Mouse (Mus musculus): ENCODE results near the gene Pglyrp2. TPM values are rescaled to one million over a fixed set of nuclear protein-coding genes. Genes with fewer than 3 reads are reported as not detected.

Pglyrp2 gene
- polyA plus RNA-seq (2014; fragmentation: Nextera tagmentation; extraction: Ambion mirVana) = not detected in 2 replicates

DNA sequence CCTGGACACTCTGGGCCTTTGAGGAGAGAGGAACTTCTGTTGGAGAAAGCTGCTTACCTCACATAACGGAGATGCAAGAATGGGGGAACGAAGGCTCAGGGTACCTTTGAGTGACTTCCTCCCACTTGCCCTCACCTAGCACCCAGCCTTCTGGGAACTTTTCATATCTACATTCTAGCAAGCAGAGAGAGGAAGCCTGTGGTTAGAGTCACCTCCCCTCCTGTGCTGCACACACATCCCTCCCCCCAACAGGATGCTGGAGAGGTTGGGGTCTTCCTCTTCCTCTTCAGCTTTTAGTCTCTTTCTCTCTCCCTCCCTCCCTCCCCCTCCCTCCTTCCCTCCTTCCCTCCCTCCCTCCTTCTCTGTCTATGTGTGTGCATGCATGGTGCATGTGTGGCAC, at the start of gene Pglyrp2:
Gene Pglyrp2 (minus strand): TSS at position 134 of the 400 bp plus-strand sequence.
- no peak for ATAC-seq (ENCODE audit: insufficient number of reproducible peaks, low FRiP score, low TSS enrichment, low read depth)
- DNase-seq (ENCODE audit: low spot score) = no peak
- H3K9ac ChIP-seq (ENCODE audit: low read length) = no peak within 1 kb of the TSS
- no peaks in the 10 kb centered on the region for H3K9me3 ChIP-seq (ENCODE audit: control insufficient read depth, low read length)
- 91% methylated on average over 2 of the region's 2 CpGs for WGBS
- H3K27ac ChIP-seq (replicated peaks; ENCODE audit: low read depth, low read length) = no peak within 1 kb of the TSS
- no peaks in the 10 kb centered on the region for H3K27me3 ChIP-seq (ENCODE audit: control insufficient read depth, insufficient read depth, low read length)
- no peaks in the 10 kb centered on the region for H3K36me3 ChIP-seq (ENCODE audit: control insufficient read depth, insufficient read depth, low read length)
- no peak within 1 kb of the TSS for H3K4me2 ChIP-seq (ENCODE audit: low read depth, severe bottlenecking)
- H3K4me3 ChIP-seq (ENCODE audit: low read depth, low read length) = no peak within 1 kb of the TSS
- no peaks in the 10 kb centered on the region for H3K4me1 ChIP-seq (ENCODE audit: control insufficient read depth, insufficient read depth, low read length)

DNA sequence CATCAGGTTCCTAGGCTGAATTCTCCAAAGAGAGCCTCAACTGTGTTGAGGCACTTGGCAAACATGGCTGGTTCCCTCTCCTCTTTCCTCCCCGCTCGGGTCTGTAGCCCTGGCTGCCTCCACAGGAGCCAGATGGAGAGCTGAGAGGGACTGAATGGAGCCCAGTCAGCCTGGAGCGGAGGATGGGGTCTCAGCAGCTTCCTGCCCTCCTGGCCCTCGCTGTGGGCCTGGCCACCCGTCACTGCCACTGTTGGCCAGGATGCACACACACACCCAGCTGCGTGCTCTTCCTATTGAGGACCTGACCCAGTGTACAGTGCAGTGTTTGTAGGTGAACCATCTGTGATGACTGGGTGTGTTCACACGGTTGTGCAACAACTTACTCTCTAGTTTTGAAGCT, 48.2 kb upstream of the Pglyrp2 start:
- ATAC-seq (ENCODE audit: insufficient number of reproducible peaks, low FRiP score, low TSS enrichment, low read depth) = no peak
- no peak overlapping the region for H3K9ac ChIP-seq (ENCODE audit: low read length)
- no peak overlapping the region for H3K4me3 ChIP-seq (ENCODE audit: low read depth, low read length)
- no peaks in the 10 kb centered on the region for H3K36me3 ChIP-seq (ENCODE audit: control insufficient read depth, insufficient read depth, low read length)
- H3K27me3 ChIP-seq (ENCODE audit: control insufficient read depth, insufficient read depth, low read length) = no peaks in the 10 kb centered on the region
- no peaks in the 10 kb centered on the region for H3K4me1 ChIP-seq (ENCODE audit: control insufficient read depth, insufficient read depth, low read length)
- H3K27ac ChIP-seq (replicated peaks; ENCODE audit: low read depth, low read length) = no peak overlapping the region
- 66% methylated on average over 7 of the region's 7 CpGs for WGBS
- no peak for DNase-seq (ENCODE audit: low spot score)
- no peak overlapping the region for H3K4me2 ChIP-seq (ENCODE audit: low read depth, severe bottlenecking)
- H3K9me3 ChIP-seq (ENCODE audit: control insufficient read depth, low read length) = no peaks in the 10 kb centered on the region

DNA sequence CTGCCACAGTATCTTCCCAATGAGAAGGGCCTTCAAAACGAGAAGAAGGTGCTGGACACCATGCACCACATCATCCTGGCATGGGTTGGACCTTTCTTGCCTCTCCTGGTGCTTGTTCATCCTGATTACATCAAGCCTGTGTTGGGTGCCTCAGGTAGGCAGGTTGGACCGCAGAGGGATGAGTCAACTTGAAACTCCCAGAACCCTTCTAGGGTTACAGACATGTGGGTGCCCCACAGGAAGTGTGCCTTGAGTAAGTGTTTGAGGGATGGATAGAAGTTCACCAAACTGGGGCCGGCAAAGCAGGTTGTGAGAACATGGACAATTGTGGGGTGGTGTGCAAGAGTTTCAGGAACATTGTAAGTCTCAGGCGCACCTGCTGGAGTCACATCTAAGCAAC, 46.8 kb upstream of the Pglyrp2 start:
- H3K9me3 ChIP-seq (ENCODE audit: control insufficient read depth, low read length) = no peaks in the 10 kb centered on the region
- no peak overlapping the region for H3K4me3 ChIP-seq (ENCODE audit: low read depth, low read length)
- H3K36me3 ChIP-seq (ENCODE audit: control insufficient read depth, insufficient read depth, low read length) = no peaks in the 10 kb centered on the region
- no peak for DNase-seq (ENCODE audit: low spot score)
- H3K27ac ChIP-seq (replicated peaks; ENCODE audit: low read depth, low read length) = no peak overlapping the region
- H3K27me3 ChIP-seq (ENCODE audit: control insufficient read depth, insufficient read depth, low read length) = no peaks in the 10 kb centered on the region
- no peak overlapping the region for H3K9ac ChIP-seq (ENCODE audit: low read length)
- H3K4me2 ChIP-seq (ENCODE audit: low read depth, severe bottlenecking) = no peak overlapping the region
- ATAC-seq (ENCODE audit: insufficient number of reproducible peaks, low FRiP score, low TSS enrichment, low read depth) = no peak
- no peaks in the 10 kb centered on the region for H3K4me1 ChIP-seq (ENCODE audit: control insufficient read depth, insufficient read depth, low read length)
- 80% methylated on average over 4 of the region's 4 CpGs for WGBS

DNA sequence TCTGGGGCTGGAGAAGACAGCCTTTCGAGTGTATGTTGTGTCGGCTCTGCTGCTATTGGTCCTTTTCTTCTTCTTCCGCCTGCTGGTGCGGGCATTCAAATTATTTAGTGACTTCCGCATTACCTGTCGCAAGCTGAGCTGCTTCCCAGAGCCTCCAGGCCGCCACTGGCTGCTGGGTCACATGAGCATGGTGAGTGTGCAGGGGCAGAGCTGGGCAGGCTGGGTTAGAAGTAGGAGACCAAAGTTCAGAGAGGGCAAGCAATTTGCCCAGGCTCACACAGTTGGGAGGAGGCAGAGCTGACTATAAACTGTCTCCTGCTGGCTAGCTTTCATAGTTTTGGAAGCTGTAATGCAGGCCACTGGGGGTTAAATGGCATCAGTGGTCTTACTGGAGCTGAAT, 44.5 kb upstream of the Pglyrp2 start:
- Histone ChIP-seq H3K36me3 (ENCODE audit: control insufficient read depth, insufficient read depth, low read length) (no peaks in the 10 kb centered on the region), H3K9ac (ENCODE audit: low read length) (no peak overlapping the region), H3K27me3 (ENCODE audit: control insufficient read depth, insufficient read depth, low read length) (no peaks in the 10 kb centered on the region), H3K4me2 (ENCODE audit: low read depth, severe bottlenecking) (no peak overlapping the region), H3K4me3 (ENCODE audit: low read depth, low read length) (no peak overlapping the region), H3K4me1 (ENCODE audit: control insufficient read depth, insufficient read depth, low read length) (no peaks in the 10 kb centered on the region), H3K27ac (replicated peaks; ENCODE audit: low read depth, low read length) (no peak overlapping the region), H3K9me3 (ENCODE audit: control insufficient read depth, low read length) (no peaks in the 10 kb centered on the region)
- no peak for DNase-seq (ENCODE audit: low spot score)
- WGBS = 59% methylated on average over 7 of the region's 7 CpGs
- ATAC-seq (ENCODE audit: insufficient number of reproducible peaks, low FRiP score, low TSS enrichment, low read depth) = no peak

DNA sequence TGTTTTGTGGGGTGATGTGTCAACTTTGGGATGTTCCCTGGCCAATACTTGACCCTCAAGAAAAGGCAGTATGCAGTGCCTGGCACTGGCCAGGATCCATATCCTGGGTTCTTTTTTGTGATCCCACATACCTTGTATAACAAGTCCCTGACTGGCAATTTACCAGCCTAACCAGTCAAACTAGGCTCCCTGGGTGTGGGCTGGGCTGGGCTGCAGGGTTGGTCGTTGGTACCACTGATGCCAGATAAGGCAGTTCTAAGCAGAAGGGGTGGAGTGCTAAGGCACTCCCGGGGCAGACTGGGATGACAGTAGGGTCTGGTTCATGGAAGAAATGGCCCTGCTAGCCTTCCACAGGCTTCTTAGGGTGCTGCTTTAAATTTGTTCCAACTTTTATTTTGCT, 31.0 kb upstream of the Pglyrp2 start:
- DNase-seq (ENCODE audit: low spot score) = no peak
- no peak overlapping the region for H3K9ac ChIP-seq (ENCODE audit: low read length)
- WGBS = 48% methylated on average over 2 of the region's 2 CpGs

DNA sequence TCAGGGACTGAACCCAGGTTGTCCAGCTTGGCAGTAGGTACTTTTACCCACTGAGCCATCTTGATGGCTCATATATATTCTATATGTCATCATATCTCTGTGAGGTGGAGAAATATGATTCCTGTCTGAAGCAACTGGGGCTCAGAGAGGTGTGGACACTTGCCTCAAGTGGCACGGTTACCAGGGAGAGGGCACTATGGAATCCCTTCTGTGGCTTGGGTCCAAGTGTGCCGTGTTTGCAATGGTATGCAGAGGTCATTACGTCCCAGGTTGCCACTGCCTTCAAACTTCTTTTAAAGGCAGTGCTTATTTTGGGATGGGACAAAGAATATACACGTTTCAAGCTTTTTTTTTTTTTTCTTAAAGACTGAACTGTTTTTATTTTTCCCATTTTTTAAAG, 30.2 kb upstream of the Pglyrp2 start:
- WGBS = 88% methylated on average over 4 of the region's 4 CpGs
- Histone ChIP-seq H3K9me3 (ENCODE audit: control insufficient read depth, low read length) (no peaks in the 10 kb centered on the region), H3K27me3 (ENCODE audit: control insufficient read depth, insufficient read depth, low read length) (peaks cover 3% of the 10 kb centered on the region; the same call in 1 of the 2 replicates), H3K36me3 (ENCODE audit: control insufficient read depth, insufficient read depth, low read length) (no peaks in the 10 kb centered on the region), H3K4me2 (ENCODE audit: low read depth, severe bottlenecking) (no peak overlapping the region), H3K4me1 (ENCODE audit: control insufficient read depth, insufficient read depth, low read length) (no peaks in the 10 kb centered on the region), H3K9ac (ENCODE audit: low read length) (no peak overlapping the region), H3K4me3 (ENCODE audit: low read depth, low read length) (no peak overlapping the region), H3K27ac (replicated peaks; ENCODE audit: low read depth, low read length) (no peak overlapping the region)
- ATAC-seq (ENCODE audit: insufficient number of reproducible peaks, low FRiP score, low TSS enrichment, low read depth) (no peak), DNase-seq (ENCODE audit: low spot score) (no peak)

More for the DNA sequence above, 31.0 kb upstream of the Pglyrp2 start:
- peaks cover 3% of the 10 kb centered on the region; the same call in 1 of the 2 replicates for H3K27me3 ChIP-seq (ENCODE audit: control insufficient read depth, insufficient read depth, low read length)
- H3K4me3 ChIP-seq (ENCODE audit: low read depth, low read length) = no peak overlapping the region
- H3K36me3 ChIP-seq (ENCODE audit: control insufficient read depth, insufficient read depth, low read length) = no peaks in the 10 kb centered on the region
- H3K9me3 ChIP-seq (ENCODE audit: control insufficient read depth, low read length) = no peaks in the 10 kb centered on the region
- H3K4me2 ChIP-seq (ENCODE audit: low read depth, severe bottlenecking) = no peak overlapping the region
- no peak for ATAC-seq (ENCODE audit: insufficient number of reproducible peaks, low FRiP score, low TSS enrichment, low read depth)
- H3K4me1 ChIP-seq (ENCODE audit: control insufficient read depth, insufficient read depth, low read length) = no peaks in the 10 kb centered on the region
- H3K27ac ChIP-seq (replicated peaks; ENCODE audit: low read depth, low read length) = no peak overlapping the region

DNA sequence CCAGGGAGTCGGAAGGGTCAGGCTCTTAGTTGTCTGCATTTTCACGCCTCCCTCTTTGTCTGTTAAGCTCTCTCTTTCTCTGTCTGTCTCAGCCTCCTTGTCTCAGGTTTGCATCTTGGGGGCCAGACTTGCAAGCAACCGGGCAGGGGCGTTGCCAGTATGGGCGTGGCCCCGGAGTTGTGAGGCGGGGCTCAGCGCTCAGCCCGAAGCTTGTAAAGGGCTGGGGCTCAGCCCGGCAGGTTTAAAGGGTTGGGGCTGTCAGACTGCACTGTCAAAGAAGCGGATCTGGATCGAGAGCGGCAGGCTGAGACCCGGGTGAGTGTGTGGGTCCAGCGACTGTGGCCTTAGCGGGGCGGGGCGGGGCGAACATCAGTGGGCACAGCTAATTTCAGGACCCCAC, 28.5 kb upstream of the Pglyrp2 start, which contains the start of gene Cyp4f39:
Gene Cyp4f39 (plus strand): TSS at position 242 of the 400 bp plus-strand sequence.
- 0 out of 2 replicates have a peak, but pooled peaks have one; percentile 62 for ATAC-seq (ENCODE audit: insufficient number of reproducible peaks, low FRiP score, low TSS enrichment, low read depth)
- no peak within 1 kb of the TSS for H3K27ac ChIP-seq (replicated peaks; ENCODE audit: low read depth, low read length)
- WGBS = 1% methylated on average over 19 of the region's 19 CpGs
- peak within 1 kb of the TSS; percentile 53 for H3K4me2 ChIP-seq (ENCODE audit: low read depth, severe bottlenecking)
- H3K9ac ChIP-seq (ENCODE audit: low read length) = 0 out of 2 replicates have a peak within 1 kb of the TSS, but pooled peaks have one; percentile 22
- H3K27me3 ChIP-seq (ENCODE audit: control insufficient read depth, insufficient read depth, low read length) = peaks cover 3% of the 10 kb centered on the region; the same call in 1 of the 2 replicates
- H3K4me1 ChIP-seq (ENCODE audit: control insufficient read depth, insufficient read depth, low read length) = no peaks in the 10 kb centered on the region
- H3K4me3 ChIP-seq (ENCODE audit: low read depth, low read length) = peak within 1 kb of the TSS; percentile 20; the same call in 1 of the 2 replicates
- no peaks in the 10 kb centered on the region for H3K36me3 ChIP-seq (ENCODE audit: control insufficient read depth, insufficient read depth, low read length)
- peak; percentile 68 for DNase-seq (ENCODE audit: low spot score)
- H3K9me3 ChIP-seq (ENCODE audit: control insufficient read depth, low read length) = no peaks in the 10 kb centered on the region

DNA sequence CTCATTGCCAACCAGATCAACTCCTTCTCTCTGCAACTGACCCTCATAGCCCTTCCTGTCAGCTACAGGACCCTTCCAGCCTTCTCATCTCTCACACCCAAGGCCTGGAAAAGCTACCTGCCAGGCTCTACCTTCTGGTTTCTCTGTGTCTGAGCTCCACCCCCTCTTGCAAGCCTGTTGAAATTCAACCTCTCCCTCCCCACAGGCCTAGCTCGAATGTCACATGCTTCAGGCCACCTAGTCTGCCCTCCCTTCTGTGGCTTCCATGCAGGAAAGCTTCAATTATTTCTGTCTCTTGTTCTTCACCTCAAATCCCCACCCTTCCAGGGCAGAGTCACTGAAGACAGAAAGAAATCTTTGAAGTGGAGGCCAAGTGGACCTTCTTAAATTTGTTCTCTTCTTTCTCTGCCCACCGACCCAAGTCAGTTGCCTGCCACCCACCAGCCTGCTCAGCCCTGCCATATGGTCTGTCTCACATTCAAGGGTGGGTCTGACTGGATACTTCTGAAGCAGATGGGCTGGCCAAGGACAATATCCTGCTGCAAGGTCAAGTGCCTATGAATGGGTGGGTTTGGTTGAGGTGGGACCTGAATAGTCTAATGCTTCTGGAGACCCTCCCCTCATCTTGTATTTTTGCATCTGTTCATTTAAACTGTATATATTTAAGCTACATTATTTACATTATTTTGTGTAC, 27.0 kb upstream of the Pglyrp2 start:
- no peak for DNase-seq (ENCODE audit: low spot score)
- peaks cover 3% of the 10 kb centered on the region; the same call in 1 of the 2 replicates for H3K27me3 ChIP-seq (ENCODE audit: control insufficient read depth, insufficient read depth, low read length)
- H3K9ac ChIP-seq (ENCODE audit: low read length) = no peak overlapping the region

More for the DNA sequence above, 27.0 kb upstream of the Pglyrp2 start:
- Histone ChIP-seq H3K36me3 (ENCODE audit: control insufficient read depth, insufficient read depth, low read length) (no peaks in the 10 kb centered on the region), H3K9me3 (ENCODE audit: control insufficient read depth, low read length) (no peaks in the 10 kb centered on the region), H3K27ac (replicated peaks; ENCODE audit: low read depth, low read length) (no peak overlapping the region), H3K4me1 (ENCODE audit: control insufficient read depth, insufficient read depth, low read length) (no peaks in the 10 kb centered on the region), H3K4me3 (ENCODE audit: low read depth, low read length) (no peak overlapping the region), H3K4me2 (ENCODE audit: low read depth, severe bottlenecking) (no peak overlapping the region)
- WGBS = 31% methylated on average over 2 of the region's 2 CpGs
- no peak for ATAC-seq (ENCODE audit: insufficient number of reproducible peaks, low FRiP score, low TSS enrichment, low read depth)
